Mouse (Mus musculus) intestine, embryonic 14.5 days (tissue): Measurements from ENCODE around the gene Olfr665. TPM values are rescaled to one million over a fixed set of nuclear protein-coding genes. Genes with fewer than 3 reads are reported as not detected.
"Not testable (repeated sequence)": the region's sequence is repeated elsewhere in the genome, so short reads cannot be mapped to it uniquely, and the experiment has no call there.

Source experiments
- ATAC-seq: fragments of 200-750 bp; cut with Nextera tagmentation; replicated peaks from 2 replicates; pipeline ENCODE4 v1.8.0; 2017; ENCODE audit warnings: low read depth, moderate number of reproducible peaks, moderate TSS enrichment, moderate library complexity; ENCODE audit not compliant: low FRiP score, low TSS enrichment
- DNase-seq: peaks from one replicate; pipeline ENCODE4 v3.0.0-alpha.2; 2018; ENCODE audit warnings: low spot score
- H3K27ac ChIP-seq: fragments of 300-500 bp; sonication (generic); 2 replicates; pipeline ENCODE4 v1.5.1; 2014; ENCODE audit warnings: low read depth, mild to moderate bottlenecking, control low read depth
- H3K27me3 ChIP-seq: fragments of 300-500 bp; sonication (generic); replicated peaks from 2 replicates; pipeline ENCODE4 v1.6.1; 2014; ENCODE audit warnings: low read length, control low read depth; ENCODE audit not compliant: control insufficient read depth, insufficient read depth
- H3K36me3 ChIP-seq: fragments of 300-500 bp; sonication (generic); 2 replicates; pipeline ENCODE4 v1.6.1; 2014; ENCODE audit warnings: low read length, control low read depth; ENCODE audit not compliant: control insufficient read depth, insufficient read depth
- H3K4me1 ChIP-seq: fragments of 300-500 bp; sonication (generic); replicated peaks from 2 replicates; pipeline ENCODE4 v1.6.1; 2014; ENCODE audit warnings: low read length, control low read depth, mixed read lengths; ENCODE audit not compliant: control insufficient read depth, insufficient read depth
- H3K4me2 ChIP-seq: fragments of 300-500 bp; sonication (generic); 2 replicates; pipeline ENCODE4 v1.6.1; 2014; ENCODE audit warnings: low read length
- H3K4me3 ChIP-seq: fragments of 300-500 bp; sonication (generic); 2 replicates; pipeline ENCODE4 v1.5.1; 2014; ENCODE audit warnings: low read depth, low read length, control low read depth, mixed read lengths
- H3K9ac ChIP-seq: fragments of 300-500 bp; sonication (generic); 2 replicates; pipeline ENCODE4 v1.6.1; 2014; ENCODE audit warnings: mild to moderate bottlenecking, low read length
- H3K9me3 ChIP-seq: fragments of 300-500 bp; sonication (generic); 2 replicates; pipeline ENCODE4 v1.6.1; 2016; ENCODE audit warnings: low read length, control low read depth; ENCODE audit not compliant: control insufficient read depth
- WGBS: fragments of 180-500 bp; shearing (Covaris S2); extraction: QIAGEN DNeasy Blood & Tissue Kit; methylation state at CpG from one replicate; pipeline ENCODE4 v1.1.7; 2014; 5-methylcytosine and 5-hydroxymethylcytosine counted together
- polyA plus RNA-seq: library from polyadenylated mRNA; unstranded; fragments of >200 nt; fragmentation: Nextera tagmentation; extraction: Ambion mirVana; gene quantifications from 2 replicates; pipeline ENCODE4 v1.2.1, GENCODE M21; 2014

Olfr665 gene
- polyA plus RNA-seq = not detected in 2 replicates

- Histone ChIP-seq H3K27me3 (no peaks in the 10 kb centered on the region), H3K36me3 (no peaks in the 10 kb centered on the region), H3K4me2 (no peak within 1 kb of the TSS), H3K9ac (no peak within 1 kb of the TSS), H3K27ac (no peak within 1 kb of the TSS), H3K4me3 (no peak within 1 kb of the TSS), H3K4me1 (no peaks in the 10 kb centered on the region), H3K9me3 (no peaks in the 10 kb centered on the region)
- ATAC-seq (no peak), DNase-seq (no peak)
- WGBS = 47% methylated on average over 1 of the region's 1 CpGs
Observed at GRCm38 (mm10) chr7:104877731-104878130, at the start of gene Olfr665. Olfr665 (plus strand) TSS chr7:104878031.

DNA sequence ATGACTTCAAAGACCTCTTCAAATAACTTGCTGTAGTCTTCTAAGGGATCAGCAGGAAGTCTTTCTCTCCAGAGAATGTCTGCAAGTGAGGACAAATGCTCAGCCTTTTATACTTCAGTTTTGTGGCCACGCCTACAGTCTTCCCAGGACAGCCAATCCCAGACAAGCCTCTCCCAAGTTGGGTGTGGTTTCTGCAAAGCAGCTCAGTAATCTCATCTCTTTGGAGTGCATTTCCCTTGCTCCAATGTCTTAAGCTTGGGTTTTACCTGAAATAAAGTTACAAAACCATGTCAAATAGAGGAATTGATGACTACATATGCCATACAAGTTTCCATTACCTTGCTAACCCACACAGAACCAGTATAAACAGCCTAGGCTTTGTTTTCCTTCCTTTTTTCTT lies 35.3 kb upstream of the Olfr665 start, which contains the start of gene Usp17lb:
Gene Usp17lb (minus strand): TSS at position 101 of the 400 bp plus-strand sequence.
- 53% methylated on average over 1 of the region's 1 CpGs for WGBS
- no peaks in the 10 kb centered on the region for H3K27me3 ChIP-seq
- H3K4me1 ChIP-seq = no peaks in the 10 kb centered on the region
- no peak within 1 kb of the TSS for H3K9ac ChIP-seq
- H3K4me2 ChIP-seq = no peak within 1 kb of the TSS
- H3K4me3 ChIP-seq = no peak within 1 kb of the TSS
- H3K27ac ChIP-seq = no peak within 1 kb of the TSS
- no peaks in the 10 kb centered on the region for H3K36me3 ChIP-seq
- DNase-seq (no peak), ATAC-seq (no peak)
- H3K9me3 ChIP-seq = no peaks in the 10 kb centered on the region

- Histone ChIP-seq H3K9me3 (no peaks in the 10 kb centered on the region), H3K4me3 (no peak overlapping the region), H3K27ac (no peak overlapping the region), H3K27me3 (no peaks in the 10 kb centered on the region), H3K9ac (no peak overlapping the region), H3K4me1 (no peaks in the 10 kb centered on the region), H3K4me2 (no peak overlapping the region), H3K36me3 (no peaks in the 10 kb centered on the region)
- 94% methylated on average over 1 of the region's 1 CpGs for WGBS
- no peak for ATAC-seq
- DNase-seq = no peak
Observed at GRCm38 (mm10) chr7:104843731-104844287, 34.0 kb upstream of the Olfr665 start.

- not testable (repeated sequence) for H3K4me3 ChIP-seq, H3K4me1 ChIP-seq, H3K4me2 ChIP-seq, H3K36me3 ChIP-seq, H3K27ac ChIP-seq, ATAC-seq, DNase-seq, H3K9me3 ChIP-seq, H3K27me3 ChIP-seq, H3K9ac ChIP-seq
- WGBS = 80% methylated on average over 2 of the region's 2 CpGs
Observed at GRCm38 (mm10) chr7:104851546-104851945, 26.3 kb upstream of the Olfr665 start.

- H3K36me3 ChIP-seq = no peaks in the 10 kb centered on the region
- H3K27ac ChIP-seq = no peak overlapping the region
- H3K27me3 ChIP-seq = no peaks in the 10 kb centered on the region
- no peaks in the 10 kb centered on the region for H3K4me1 ChIP-seq
- no peak overlapping the region for H3K4me3 ChIP-seq
- H3K9ac ChIP-seq = no peak overlapping the region
- ATAC-seq = no peak
- WGBS = 84% methylated on average over 3 of the region's 3 CpGs
- H3K4me2 ChIP-seq = no peak overlapping the region
- DNase-seq = no peak
- no peaks in the 10 kb centered on the region for H3K9me3 ChIP-seq
Observed at GRCm38 (mm10) chr7:104855248-104855750, 22.5 kb upstream of the Olfr665 start.

- H3K36me3 ChIP-seq, H3K27ac ChIP-seq, H3K9ac ChIP-seq, H3K27me3 ChIP-seq, H3K4me2 ChIP-seq, H3K4me1 ChIP-seq, ATAC-seq, H3K4me3 ChIP-seq, DNase-seq, H3K9me3 ChIP-seq: not testable (repeated sequence)
- WGBS = 70% methylated on average over 2 of the region's 2 CpGs
Observed at GRCm38 (mm10) chr7:104856709-104857108, 21.1 kb upstream of the Olfr665 start, which contains the start of gene Usp17la. Usp17la (plus strand) TSS chr7:104857009.

DNA sequence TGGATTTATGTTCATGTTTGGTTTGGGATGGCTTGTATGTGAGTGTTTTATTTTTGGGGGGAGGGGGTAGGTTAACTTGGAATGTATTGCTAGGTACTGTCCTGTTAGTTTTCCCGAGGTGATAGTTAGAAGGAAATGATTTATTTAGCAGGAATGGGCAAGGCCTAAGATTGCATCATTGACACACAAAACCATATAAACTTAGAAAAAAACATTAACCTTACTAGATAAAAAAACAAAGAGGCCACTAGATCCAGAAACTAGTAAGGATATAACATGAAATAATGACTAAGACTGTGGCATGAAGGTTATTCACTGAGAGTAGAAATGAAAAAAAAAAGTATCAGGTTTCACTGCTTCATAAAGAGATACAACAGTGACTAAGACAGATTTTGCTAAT lies 20.1 kb upstream of the Olfr665 start:
- Histone ChIP-seq H3K4me2 (no peak overlapping the region), H3K4me1 (no peaks in the 10 kb centered on the region), H3K27ac (no peak overlapping the region), H3K9ac (no peak overlapping the region), H3K9me3 (no peaks in the 10 kb centered on the region), H3K36me3 (no peaks in the 10 kb centered on the region), H3K27me3 (no peaks in the 10 kb centered on the region), H3K4me3 (no peak overlapping the region)
- 63% methylated on average over 1 of the region's 1 CpGs for WGBS
- DNase-seq (no peak), ATAC-seq (no peak)

- Histone ChIP-seq H3K4me3 (no peak overlapping the region), H3K27ac (no peak overlapping the region), H3K4me2 (no peak overlapping the region), H3K36me3 (no peaks in the 10 kb centered on the region), H3K9me3 (no peaks in the 10 kb centered on the region), H3K9ac (no peak overlapping the region), H3K4me1 (no peaks in the 10 kb centered on the region), H3K27me3 (no peaks in the 10 kb centered on the region)
- ATAC-seq = no peak
- DNase-seq = no peak
- WGBS = 80% methylated on average over 3 of the region's 3 CpGs
Observed at GRCm38 (mm10) chr7:104861381-104861780, 16.4 kb upstream of the Olfr665 start.

DNA sequence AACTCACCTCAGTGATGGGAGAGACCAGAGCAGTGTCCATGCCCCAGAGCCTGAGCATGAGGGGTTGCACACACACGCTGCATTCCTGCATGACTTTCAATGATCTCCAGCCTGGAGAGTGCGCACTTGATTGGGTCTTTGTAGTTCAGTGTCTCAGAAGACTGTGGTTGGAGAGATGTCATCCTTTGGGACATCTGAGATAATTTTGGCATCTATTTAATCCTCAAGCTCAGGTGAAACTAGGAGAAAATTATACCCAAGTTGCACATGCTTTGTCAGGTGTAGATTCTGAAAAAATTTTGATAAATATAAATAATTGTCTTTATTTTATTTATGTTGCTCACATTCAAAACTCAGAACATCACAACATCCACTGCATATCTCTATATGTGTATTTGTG lies 18.0 kb downstream of the Olfr665 start, which contains the start of gene Olfr666:
Gene Olfr666 (minus strand): TSS at position 101 of the 400 bp plus-strand sequence.
- Histone ChIP-seq H3K27me3 (no peaks in the 10 kb centered on the region), H3K4me2 (no peak within 1 kb of the TSS), H3K9ac (no peak within 1 kb of the TSS), H3K27ac (no peak within 1 kb of the TSS), H3K4me3 (no peak within 1 kb of the TSS), H3K36me3 (no peaks in the 10 kb centered on the region), H3K9me3 (no peaks in the 10 kb centered on the region), H3K4me1 (no peaks in the 10 kb centered on the region)
- ATAC-seq (no peak), DNase-seq (no peak)
- WGBS = 85% methylated on average over 2 of the region's 2 CpGs
